Mouse (Mus musculus): ENCODE measurements at regions not wholly inside any gene's neighbourhood (a gene's known extent, or its start where the extent isn't known, plus 50 kb on each side); places are given as distances from the start of the nearest gene placed in this dataset.

DNA sequence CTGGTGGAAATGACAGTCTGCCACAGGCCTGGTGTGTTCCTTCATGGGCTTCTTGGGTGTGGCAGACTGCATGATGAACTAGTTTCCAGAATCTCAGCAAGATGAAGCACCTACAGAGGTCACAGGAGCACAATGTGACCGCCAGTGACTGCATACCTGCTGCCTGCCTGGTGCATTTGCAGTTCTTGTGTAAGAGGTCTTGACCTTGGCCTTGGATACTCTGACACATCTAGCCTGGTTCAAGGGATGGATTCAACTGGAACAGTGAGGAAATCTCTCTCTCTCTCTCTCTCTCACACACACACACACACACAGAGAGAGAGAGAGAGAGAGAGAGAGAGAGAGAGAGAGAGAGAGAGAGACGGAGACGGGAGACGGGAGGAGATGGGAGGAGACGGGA lies 301.9 kb upstream of the Hs6st1 start:
- TF ChIP-seq ZC3H11A (IDR thresholded peaks at IDR 0.05; ENCODE audit: borderline replicate concordance, low read depth, low read length) (no peak), HCFC1 (IDR thresholded peaks at IDR 0.05; ENCODE audit: borderline replicate concordance, insufficient read depth, low read length) (no peak), MAFK (IDR thresholded peaks at IDR 0.05; ENCODE audit: insufficient read depth, low read depth, low read length) (no peak)
